Mouse (Mus musculus) ES-E14 (cell line): ENCODE measurements around the gene Dnajb8.

ENCODE experiments used
- CHD2 ChIP-seq: IDR thresholded peaks from 2 replicates; pipeline ENCODE4 v1.6.1; 2014; ENCODE audit warnings: mild to moderate bottlenecking, low read depth, low read length, inconsistent platforms
- MAFK ChIP-seq: IDR thresholded peaks from 2 replicates; pipeline ENCODE4 v1.6.1; 2014; ENCODE audit warnings: mild to moderate bottlenecking, low read depth, low read length, inconsistent platforms; ENCODE audit not compliant: insufficient read depth
- ZC3H11A ChIP-seq: IDR thresholded peaks from 2 replicates; pipeline ENCODE4 v1.6.1; 2012; ENCODE audit warnings: low read depth, mild to moderate bottlenecking, inconsistent platforms, low read length, borderline replicate concordance
- ZNF384 ChIP-seq: IDR thresholded peaks from 2 replicates; pipeline ENCODE4 v1.6.1; 2012; ENCODE audit warnings: low read depth, low read length, inconsistent platforms

- no peak for TF ChIP-seq ZNF384
- TF ChIP-seq ZC3H11A, result no peak
- no peak for TF ChIP-seq CHD2
- no peak for TF ChIP-seq MAFK
Measured at GRCm38 (mm10) chr6:88274623-88275022, 52.6 kb downstream of the Dnajb8 start.
